Mouse (Mus musculus) limb, embryonic 12.5 days (tissue): Measurements from ENCODE around the gene Hoxd10. TPM values are rescaled to one million over a fixed set of nuclear protein-coding genes. Genes with fewer than 3 reads are reported as not detected.

Source experiments
- microRNA counts: library from miRNA; unstranded; fragments of <30 nt; microRNA quantifications from one replicate; lab custom pipeline; 2017
- microRNA-seq: library from miRNA; unstranded; fragments of <30 nt; microRNA quantifications from one replicate; pipeline ENCODE4, GENCODE M21; 2017
- polyA plus RNA-seq: library from polyadenylated mRNA; unstranded; fragments of >200 nt; fragmentation: Nextera tagmentation; extraction: Ambion mirVana; gene quantifications from 2 replicates; pipeline ENCODE4 v1.2.1, GENCODE M21; 2016

The Hoxd10 gene
- polyA plus RNA-seq, 1 experiment from 2014 or later: 42.0 TPM

MicroRNAs within 50 kb of the gene (microRNA counts, 519-probe panel; counts per million panel counts)
- microRNA mmu-miR-10b (lab: Ali Mortazavi, UCI): 5,974 counts per million, percentile 70 among the panel's probes with 10 or more counts

Small RNAs within 50 kb of the gene (microRNA-seq; reads per million reads assigned to microRNA genes)
- not detected for gene Gm44463
- 21,806 reads per million, percentile 97 among the genes with 10 or more reads in this experiment for gene Mir10b

Other genes starting within 250 kb of the Hoxd10 start
- gene Lnpk, start 112.5 kb upstream of the Hoxd10 start, polyA plus RNA-seq: 80.8 and 90.7 TPM in 2 replicates
- gene Evx2, start 32.4 kb upstream of the Hoxd10 start, polyA plus RNA-seq: 6.8 and 8.3 TPM in 2 replicates
- 81.8 and 88.0 TPM in 2 replicates for gene Hoxd13, start 23.6 kb upstream of the Hoxd10 start, polyA plus RNA-seq
- gene Hoxd12, start 16.9 kb upstream of the Hoxd10 start, polyA plus RNA-seq: 113 and 130 TPM in 2 replicates
- 55.4 and 62.0 TPM in 2 replicates for gene Hoxd11, start 12.4 kb upstream of the Hoxd10 start, polyA plus RNA-seq
- 17.8 and 19.2 TPM in 2 replicates for gene Hoxd9, start 5.8 kb downstream of the Hoxd10 start, polyA plus RNA-seq
- 7.5 and 7.8 TPM in 2 replicates for gene Hoxd8, start 12.7 kb downstream of the Hoxd10 start, polyA plus RNA-seq
- 1.4 and 1.5 TPM in 2 replicates for gene Hoxd3, start 20.0 kb downstream of the Hoxd10 start, polyA plus RNA-seq
- 0.55 and 0.78 TPM in 2 replicates for gene Hoxd4, start 20.0 kb downstream of the Hoxd10 start, polyA plus RNA-seq
- 0.38 and 0.51 TPM in 2 replicates for gene Gm28230, start 34.8 kb downstream of the Hoxd10 start, polyA plus RNA-seq
- gene Hoxd1, start 71.1 kb downstream of the Hoxd10 start, polyA plus RNA-seq: 0.41 and 0.43 TPM in 2 replicates
- 110 and 114 TPM in 2 replicates for gene Mtx2, start 133.9 kb downstream of the Hoxd10 start, polyA plus RNA-seq